Mouse (Mus musculus): ENCODE results near the gene Fbxo21. TPM values are rescaled to one million over a fixed set of nuclear protein-coding genes. Genes with fewer than 3 reads are reported as not detected.

Gene Fbxo21
- polyA plus RNA-seq, 1 experiment from 2014 or later = 141 TPM

- Histone ChIP-seq H3K9ac (no peak overlapping the region; the same call in 1 of the 2 replicates), H3K9me3 (no peaks in the 10 kb centered on the region), H3K4me3 (no peak overlapping the region), H3K4me1 (replicated peaks) (peaks cover 23% of the 10 kb centered on the region), H3K4me2 (peak overlapping the region; percentile 25; the same call in 1 of the 2 replicates), H3K27me3 (no peaks in the 10 kb centered on the region), H3K36me3 (no peaks in the 10 kb centered on the region), H3K27ac (peak overlapping the region; percentile 41)
- 12% methylated on average over 10 of the region's 10 CpGs for WGBS
- ATAC-seq (ENCODE audit: low FRiP score) = peak; percentile 77
These were observed 61.4 kb downstream of the Fbxo21 start for GRCm38 (mm10) chr5:118037798-118038484.

DNA sequence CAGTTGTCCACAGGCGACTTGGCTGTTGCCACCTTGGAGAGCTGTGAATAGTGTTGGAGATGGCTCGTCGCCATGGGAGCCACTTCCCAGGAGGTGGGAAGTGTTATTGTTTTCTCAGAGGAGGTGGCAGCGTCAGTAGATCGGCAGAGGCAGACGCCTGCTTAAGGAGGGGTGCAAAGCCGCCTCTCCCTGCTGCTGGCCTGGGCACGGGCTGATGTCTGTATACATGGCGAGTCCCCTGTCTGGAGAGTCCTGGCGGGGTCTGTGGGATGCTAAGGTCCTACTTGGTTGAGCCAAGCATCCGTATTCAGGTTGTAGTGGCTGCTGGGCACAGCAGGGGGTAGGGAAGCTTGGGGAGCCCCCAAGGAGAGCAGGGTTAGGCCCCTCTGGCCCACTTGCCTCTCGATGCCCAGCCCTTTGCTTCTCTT, 62.7 kb downstream of the Fbxo21 start:
- WGBS = 25% methylated on average over 12 of the region's 12 CpGs
- Histone ChIP-seq H3K4me1 (replicated peaks) (peaks cover 23% of the 10 kb centered on the region), H3K27ac (no peak overlapping the region), H3K36me3 (no peaks in the 10 kb centered on the region), H3K4me3 (no peak overlapping the region), H3K9me3 (no peaks in the 10 kb centered on the region), H3K27me3 (no peaks in the 10 kb centered on the region), H3K9ac (no peak overlapping the region), H3K4me2 (no peak overlapping the region)
- ATAC-seq (ENCODE audit: low FRiP score) = no peak

GRCm38 (mm10) chr5:118042599-118042998, 66.1 kb downstream of the Fbxo21 start:
- H3K9ac ChIP-seq = no peak overlapping the region
- 92% methylated on average over 6 of the region's 6 CpGs for WGBS
- no peak overlapping the region for H3K4me2 ChIP-seq

GRCm38 (mm10) chr5:118043761-118044160, 67.2 kb downstream of the Fbxo21 start:
- H3K9ac ChIP-seq = no peak overlapping the region
- H3K4me1 ChIP-seq (replicated peaks) = peaks cover 8% of the 10 kb centered on the region
- no peak overlapping the region for H3K4me3 ChIP-seq
- 87% methylated on average over 4 of the region's 4 CpGs for WGBS
- no peaks in the 10 kb centered on the region for H3K9me3 ChIP-seq
- H3K27ac ChIP-seq = no peak overlapping the region
- no peaks in the 10 kb centered on the region for H3K27me3 ChIP-seq
- ATAC-seq (ENCODE audit: low FRiP score) = no peak
- H3K36me3 ChIP-seq = no peaks in the 10 kb centered on the region
- no peak overlapping the region for H3K4me2 ChIP-seq

More at GRCm38 (mm10) chr5:118042599-118042998, 66.1 kb downstream of the Fbxo21 start:
- Histone ChIP-seq H3K4me3 (no peak overlapping the region), H3K36me3 (no peaks in the 10 kb centered on the region), H3K27me3 (no peaks in the 10 kb centered on the region), H3K27ac (no peak overlapping the region), H3K9me3 (no peaks in the 10 kb centered on the region), H3K4me1 (replicated peaks) (peaks cover 15% of the 10 kb centered on the region)
- ATAC-seq (ENCODE audit: low FRiP score) = no peak

GRCm38 (mm10) chr5:118044907-118045306, 68.4 kb downstream of the Fbxo21 start:
- no peak overlapping the region for H3K4me2 ChIP-seq
- H3K9me3 ChIP-seq = no peaks in the 10 kb centered on the region
- H3K27ac ChIP-seq = no peak overlapping the region
- no peak overlapping the region for H3K9ac ChIP-seq
- no peak for ATAC-seq (ENCODE audit: low FRiP score)
- H3K27me3 ChIP-seq = no peaks in the 10 kb centered on the region
- 87% methylated on average over 6 of the region's 6 CpGs for WGBS
- H3K4me3 ChIP-seq = no peak overlapping the region
- no peaks in the 10 kb centered on the region for H3K4me1 ChIP-seq (replicated peaks)
- H3K36me3 ChIP-seq = no peaks in the 10 kb centered on the region

GRCm38 (mm10) chr5:118045385-118045784, 68.9 kb downstream of the Fbxo21 start:
- Histone ChIP-seq H3K9ac (no peak overlapping the region), H3K4me3 (no peak overlapping the region), H3K27me3 (no peaks in the 10 kb centered on the region), H3K36me3 (no peaks in the 10 kb centered on the region), H3K4me2 (no peak overlapping the region), H3K27ac (no peak overlapping the region), H3K4me1 (replicated peaks) (no peaks in the 10 kb centered on the region), H3K9me3 (no peaks in the 10 kb centered on the region)
- ATAC-seq (ENCODE audit: low FRiP score) = no peak
- WGBS = 96% methylated on average over 9 of the region's 9 CpGs

GRCm38 (mm10) chr5:118047091-118047757, 70.7 kb downstream of the Fbxo21 start:
- no peak overlapping the region for H3K27ac ChIP-seq
- H3K4me3 ChIP-seq = no peak overlapping the region
- no peak overlapping the region for H3K4me2 ChIP-seq
- H3K4me1 ChIP-seq (replicated peaks) = no peaks in the 10 kb centered on the region
- ATAC-seq (ENCODE audit: low FRiP score) = no peak
- H3K9me3 ChIP-seq = no peaks in the 10 kb centered on the region
- H3K36me3 ChIP-seq = no peaks in the 10 kb centered on the region
- no peaks in the 10 kb centered on the region for H3K27me3 ChIP-seq
- WGBS = 91% methylated on average over 14 of the region's 14 CpGs
- H3K9ac ChIP-seq = no peak overlapping the region

DNA sequence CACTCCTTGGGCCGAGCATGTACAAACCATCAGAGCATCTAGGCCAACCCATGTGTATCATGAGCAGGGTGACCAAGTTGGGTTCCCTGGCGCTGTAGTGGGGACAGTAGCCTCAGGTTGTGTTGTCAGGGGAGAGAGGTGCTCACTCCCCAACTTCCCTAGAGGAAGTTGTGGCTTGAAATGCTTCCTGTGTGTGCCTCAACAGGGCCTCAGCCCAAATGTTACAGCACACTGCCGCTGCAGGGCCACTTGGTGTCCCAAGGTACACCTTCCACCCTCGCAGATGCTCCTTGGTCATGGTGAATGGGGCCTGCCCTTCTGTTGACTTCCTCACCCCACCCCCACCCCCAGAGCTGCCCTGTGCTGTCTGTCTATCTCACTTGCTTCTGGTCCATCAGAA, 71.9 kb downstream of the Fbxo21 start:
- Histone ChIP-seq H3K27ac (no peak overlapping the region), H3K4me3 (no peak overlapping the region), H3K36me3 (no peaks in the 10 kb centered on the region), H3K4me2 (no peak overlapping the region), H3K4me1 (replicated peaks) (no peaks in the 10 kb centered on the region), H3K9me3 (no peaks in the 10 kb centered on the region), H3K27me3 (no peaks in the 10 kb centered on the region), H3K9ac (no peak overlapping the region)
- WGBS = 83% methylated on average over 4 of the region's 4 CpGs
- no peak for ATAC-seq (ENCODE audit: low FRiP score)

DNA sequence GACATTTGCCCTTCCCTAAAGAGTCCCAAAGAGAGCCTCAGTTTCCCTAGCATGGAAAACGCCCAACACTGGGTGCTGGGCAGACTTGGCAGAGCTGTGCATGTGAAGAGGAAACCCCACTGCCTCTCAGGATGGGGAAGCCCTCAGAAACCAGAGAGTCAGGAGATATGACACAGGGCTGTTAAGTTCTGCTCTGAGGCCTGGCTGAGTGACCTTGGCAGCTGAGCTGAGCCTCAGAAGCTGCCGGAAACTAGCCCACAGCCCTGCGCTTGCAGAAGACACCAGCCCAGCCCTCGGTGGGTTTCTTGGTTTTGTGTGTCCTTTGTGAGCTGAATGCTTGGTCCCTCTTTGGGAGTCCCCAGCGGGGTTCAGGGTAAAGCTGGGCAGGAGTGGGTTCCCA, 72.4 kb downstream of the Fbxo21 start:
- no peak for ATAC-seq (ENCODE audit: low FRiP score)
- H3K4me3 ChIP-seq = no peak overlapping the region
- no peak overlapping the region for H3K4me2 ChIP-seq
- H3K4me1 ChIP-seq (replicated peaks) = no peaks in the 10 kb centered on the region
- WGBS = 80% methylated on average over 5 of the region's 5 CpGs
- no peaks in the 10 kb centered on the region for H3K27me3 ChIP-seq
- no peak overlapping the region for H3K9ac ChIP-seq
- no peak overlapping the region for H3K27ac ChIP-seq
- H3K36me3 ChIP-seq = no peaks in the 10 kb centered on the region
- H3K9me3 ChIP-seq = no peaks in the 10 kb centered on the region

DNA sequence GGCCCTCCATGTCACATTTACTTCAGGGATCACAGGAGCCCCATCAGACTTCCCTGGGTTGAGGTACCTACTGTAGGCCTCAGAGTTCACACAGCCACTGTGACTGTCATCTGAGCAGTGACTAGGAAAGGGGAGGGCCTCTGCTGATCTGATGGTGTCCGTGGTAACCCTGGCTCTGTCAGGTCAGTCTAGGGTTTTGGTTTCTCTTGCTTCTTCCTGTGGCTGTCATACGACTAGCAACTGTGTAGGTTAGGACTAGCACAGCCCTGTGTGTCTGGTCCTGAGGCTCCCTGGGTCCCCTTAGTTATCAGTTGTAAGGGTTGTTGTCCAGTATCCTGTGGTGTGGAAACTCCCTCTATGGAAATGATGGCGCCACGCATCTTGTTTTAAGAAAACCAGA, 74.2 kb downstream of the Fbxo21 start:
- Histone ChIP-seq H3K4me2 (no peak overlapping the region), H3K9ac (no peak overlapping the region), H3K9me3 (no peaks in the 10 kb centered on the region), H3K27me3 (no peaks in the 10 kb centered on the region), H3K36me3 (no peaks in the 10 kb centered on the region), H3K4me1 (replicated peaks) (no peaks in the 10 kb centered on the region), H3K27ac (no peak overlapping the region), H3K4me3 (no peak overlapping the region)
- ATAC-seq (ENCODE audit: low FRiP score) = no peak
- 84% methylated on average over 4 of the region's 4 CpGs for WGBS

DNA sequence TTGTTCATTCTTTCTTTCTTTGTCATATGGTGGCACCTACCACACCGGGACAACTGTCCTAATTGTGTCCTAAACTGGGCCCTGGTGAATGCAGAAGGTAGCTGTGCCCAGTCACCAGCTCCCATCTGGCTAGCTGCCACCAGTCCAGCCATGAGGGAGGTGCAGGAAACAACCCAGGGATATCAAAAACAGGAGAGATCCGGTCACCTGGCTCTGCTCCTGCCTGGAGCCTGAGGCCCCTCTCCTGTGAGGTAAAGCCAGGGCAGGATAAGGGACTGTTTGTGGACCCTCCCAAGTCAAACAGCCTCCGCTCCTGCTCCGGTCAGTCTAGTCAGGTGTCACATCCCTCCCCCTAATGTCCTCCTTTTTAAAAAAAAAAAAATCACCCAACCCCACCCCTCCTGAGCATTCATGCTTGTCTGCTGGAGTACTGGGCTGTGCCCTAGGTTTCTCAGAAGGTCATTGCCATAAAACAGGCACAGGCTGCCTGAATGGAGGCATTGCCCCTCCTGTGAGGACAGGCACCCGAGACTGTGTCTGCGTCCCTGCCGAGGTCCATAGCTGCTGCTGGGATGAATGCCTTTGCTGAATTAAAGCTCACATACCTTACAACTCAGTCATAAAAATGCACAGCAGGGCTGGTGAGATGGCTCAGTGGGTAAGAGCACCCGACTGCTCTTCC, 75.6 kb downstream of the Fbxo21 start:
- no peak for ATAC-seq (ENCODE audit: low FRiP score)
- Histone ChIP-seq H3K27me3 (no peaks in the 10 kb centered on the region), H3K36me3 (no peaks in the 10 kb centered on the region), H3K9ac (no peak overlapping the region), H3K4me2 (no peak overlapping the region), H3K4me3 (no peak overlapping the region), H3K9me3 (no peaks in the 10 kb centered on the region), H3K27ac (no peak overlapping the region), H3K4me1 (replicated peaks) (peaks cover 9% of the 10 kb centered on the region)
- 90% methylated on average over 8 of the region's 8 CpGs for WGBS

- 93% methylated on average over 2 of the region's 2 CpGs for WGBS
- H3K36me3 ChIP-seq = no peaks in the 10 kb centered on the region
- H3K27ac ChIP-seq = no peak overlapping the region
- no peak for ATAC-seq (ENCODE audit: low FRiP score)
- no peak overlapping the region for H3K9ac ChIP-seq
- no peak overlapping the region for H3K4me2 ChIP-seq
- H3K4me1 ChIP-seq (replicated peaks) = peaks cover 18% of the 10 kb centered on the region
- H3K27me3 ChIP-seq = no peaks in the 10 kb centered on the region
- no peaks in the 10 kb centered on the region for H3K9me3 ChIP-seq
- H3K4me3 ChIP-seq = no peak overlapping the region
These were observed 76.7 kb downstream of the Fbxo21 start for GRCm38 (mm10) chr5:118053205-118053604.
